Mouse (Mus musculus) neutrophil, adult 5-6 weeks (primary cell): ENCODE results near the gene Tmem98. TPM values are rescaled to one million over a fixed set of nuclear protein-coding genes. Genes with fewer than 3 reads are reported as not detected.
A peak's percentile ranks its signal among the peaks of the same experiment; 100 is the strongest.

Source experiments
- ATAC-seq: fragments of 151-379, 151-347 bp; 2 replicates; pipeline ENCODE4 v1.8.0; 2017; ENCODE audit warnings: mild to moderate bottlenecking, moderate TSS enrichment; ENCODE audit not compliant: insufficient number of reproducible peaks, poor library complexity, low FRiP score, severe bottlenecking; ENCODE audit errors: extremely low read depth
- total RNA-seq: library from RNA; stranded (forward); fragments of 200-1000 nt; gene quantifications from 2 replicates; pipeline ENCODE4 v1.2.3, GENCODE M21; 2017

Gene Tmem98
- not detected in 2 replicates for total RNA-seq

DNA sequence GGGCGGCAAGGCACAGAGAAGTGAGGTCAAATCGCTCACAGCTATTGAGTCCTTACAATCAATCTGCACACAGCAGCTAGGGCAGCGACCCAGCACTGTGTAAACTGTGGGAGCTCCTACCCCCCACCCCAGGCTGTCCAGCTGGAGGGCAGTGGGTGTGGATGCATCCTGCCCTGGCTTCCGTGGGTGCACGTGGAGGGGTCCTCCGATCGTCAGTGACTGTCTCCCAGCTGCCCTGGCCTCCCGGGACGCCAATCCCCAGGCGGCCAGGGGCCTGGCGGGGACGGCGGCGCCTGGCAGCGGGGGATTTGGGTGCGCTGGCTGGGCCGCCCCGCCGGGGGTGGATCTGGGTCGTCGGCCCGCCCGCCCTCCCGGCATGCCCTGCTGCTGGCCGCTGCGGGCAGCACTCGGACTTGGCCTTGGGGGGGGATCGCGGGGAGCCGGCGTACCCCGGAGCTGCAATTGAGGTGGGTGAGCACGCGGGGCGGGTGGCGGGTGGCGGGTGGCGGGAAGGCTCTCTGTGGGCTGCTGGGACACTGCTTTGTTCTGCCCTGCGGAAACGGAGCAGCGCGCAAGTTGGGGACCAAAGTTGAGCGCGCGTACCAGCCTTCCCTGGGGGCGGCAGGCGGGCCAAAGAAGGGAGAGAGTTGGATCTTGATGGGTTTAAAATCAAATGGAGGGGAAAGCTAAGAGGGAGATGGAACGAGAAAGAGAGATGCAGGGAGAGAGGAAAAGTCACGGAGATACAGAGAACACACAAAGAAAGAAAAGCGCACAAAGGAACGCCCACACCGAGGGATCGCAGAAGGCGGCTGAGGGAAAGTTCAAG is at the start of gene Tmem98:
Gene Tmem98 (plus strand): TSS at position 183 of the 829 bp plus-strand sequence.
- ATAC-seq: no peak

DNA sequence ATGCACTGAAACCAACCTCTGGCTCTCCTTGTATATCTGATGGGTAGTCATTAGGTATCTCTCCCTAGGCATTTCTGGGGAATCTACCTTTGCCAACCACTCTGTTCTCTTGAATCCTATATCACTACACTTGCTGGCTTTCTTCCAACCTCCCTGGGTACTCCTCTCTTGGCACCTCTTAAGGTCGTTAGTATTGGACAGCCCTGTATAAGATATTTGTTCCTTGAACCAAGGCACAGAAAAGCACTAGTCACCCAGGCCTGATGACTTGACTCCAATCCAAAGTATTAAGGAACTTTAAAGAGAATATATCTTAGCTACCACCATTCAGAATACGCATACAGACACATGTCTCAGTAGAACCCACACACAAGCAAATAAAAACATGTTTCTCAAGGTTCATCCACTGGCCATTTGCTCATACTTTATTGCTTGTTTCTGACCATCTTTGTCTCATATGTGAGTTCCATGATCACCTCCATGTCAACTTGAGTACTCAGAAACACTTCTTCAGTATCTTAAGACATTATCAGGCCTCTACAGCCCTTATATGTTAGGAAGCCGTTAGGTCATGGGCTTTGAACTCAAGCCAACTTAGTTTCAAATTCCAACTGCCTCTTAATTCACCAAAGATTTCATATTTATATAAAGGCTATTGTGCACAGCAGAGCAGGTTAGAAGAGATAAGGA is 48.5 kb upstream of the Tmem98 start:
- ATAC-seq: no peak

DNA sequence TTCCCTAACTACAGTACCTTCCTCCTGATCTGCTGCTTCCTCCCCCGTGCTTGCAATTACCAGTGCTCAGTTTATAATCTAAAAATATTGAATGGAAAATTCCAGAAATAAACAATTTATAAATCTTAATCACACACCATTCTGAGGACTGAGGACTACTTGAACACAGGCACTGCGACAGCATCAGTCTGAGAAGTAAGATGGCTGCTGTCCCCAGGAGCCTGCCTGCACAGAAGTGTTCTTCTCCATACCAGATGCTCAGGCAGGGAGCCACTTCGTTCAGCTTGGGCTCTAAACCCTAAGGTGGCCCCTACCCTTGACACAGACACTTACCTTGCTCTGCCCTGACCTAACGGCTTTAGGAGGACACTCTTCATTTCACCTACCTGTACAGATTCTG is 47.9 kb upstream of the Tmem98 start:
- no peak for ATAC-seq

DNA sequence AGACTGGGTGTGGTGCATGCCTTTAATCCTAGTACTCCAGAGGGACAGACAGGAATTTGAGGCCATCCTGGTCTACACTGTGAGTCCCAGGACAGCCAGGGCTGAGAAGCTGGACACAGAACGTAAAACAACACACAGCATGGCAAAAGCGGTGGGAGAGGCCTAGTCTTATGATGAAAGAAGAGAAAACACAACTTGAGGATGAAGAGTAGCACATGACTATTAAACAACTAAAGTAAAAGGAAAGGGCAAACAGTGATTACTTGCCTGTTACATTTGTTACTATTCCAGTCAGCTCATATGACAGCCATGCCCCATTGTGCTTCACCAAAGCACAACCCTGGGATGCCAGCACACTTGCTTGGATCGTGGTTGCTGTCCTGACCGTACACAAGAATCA is 43.9 kb upstream of the Tmem98 start:
- ATAC-seq: no peak

DNA sequence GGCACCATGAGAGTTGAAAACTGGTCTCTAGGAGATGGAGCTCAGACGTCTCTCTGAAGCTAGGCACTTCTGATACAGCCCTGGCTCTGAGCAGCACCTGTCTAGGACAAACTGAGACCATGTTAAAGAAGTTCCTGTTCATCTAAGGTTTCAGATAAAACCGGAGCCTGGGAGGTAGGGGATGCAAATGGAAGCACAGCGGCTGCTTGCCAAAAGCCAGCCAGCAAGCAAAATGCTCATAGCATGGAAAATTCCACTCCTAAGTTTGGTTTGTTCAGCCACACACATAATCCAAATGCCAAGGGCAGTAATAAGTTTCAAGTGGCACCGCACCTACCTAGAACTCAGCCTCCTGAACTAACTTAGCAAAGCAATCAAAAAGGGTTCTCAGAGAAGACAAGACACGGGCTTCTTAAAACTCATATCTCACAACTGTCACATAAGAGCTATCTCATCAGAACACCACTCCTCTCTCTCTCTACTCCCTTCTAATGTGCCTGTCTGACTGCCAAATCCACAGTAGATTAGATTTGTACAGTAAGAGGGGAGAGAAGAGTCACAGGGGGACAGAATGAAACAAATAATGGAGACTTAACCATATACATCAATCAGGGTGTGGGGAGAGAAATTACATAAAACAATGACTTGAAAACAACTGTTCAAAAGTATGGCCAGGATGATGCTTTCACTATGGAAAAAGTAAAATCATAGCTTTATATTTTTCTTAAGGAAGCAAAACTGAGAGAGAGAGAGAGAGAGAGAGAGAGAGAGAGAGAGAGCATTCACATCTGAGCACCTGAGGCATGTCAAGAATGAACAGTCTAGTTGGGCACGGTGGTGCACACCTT is 43.3 kb upstream of the Tmem98 start:
- no peak for ATAC-seq

DNA sequence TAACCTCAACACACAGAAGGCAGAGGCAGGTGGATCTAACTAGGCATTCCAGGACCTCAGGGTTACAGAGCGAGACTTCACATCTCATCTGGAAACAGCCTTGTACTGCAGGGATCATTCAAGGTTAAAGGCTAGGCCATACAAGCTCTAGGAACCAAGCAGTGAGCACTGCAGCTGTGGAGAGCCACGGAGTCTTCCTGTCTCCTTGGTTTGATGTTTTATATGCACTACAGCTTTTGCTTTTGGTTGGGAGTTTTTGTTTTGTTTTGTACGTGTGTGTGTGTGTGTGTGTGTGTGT is 42.7 kb upstream of the Tmem98 start:
- ATAC-seq: no peak

DNA sequence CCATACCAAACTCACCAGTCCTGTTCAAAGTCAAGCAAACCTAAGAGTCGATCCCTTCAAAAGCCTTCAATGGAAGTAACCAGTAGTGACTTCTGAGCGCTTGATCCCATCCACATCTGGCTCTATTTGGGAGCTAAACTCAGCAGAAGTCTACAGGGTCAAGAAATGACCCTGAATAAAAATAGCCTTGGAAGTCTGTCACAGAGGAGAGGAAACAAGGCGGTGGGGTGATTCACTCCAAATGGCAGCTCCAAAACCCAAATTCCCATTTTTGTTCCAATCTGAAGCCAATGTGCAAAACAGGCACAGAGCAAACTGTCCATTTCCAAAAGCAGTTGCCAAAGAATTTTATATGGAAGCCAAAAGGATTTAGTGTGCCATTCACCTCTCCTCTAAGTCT is 38.8 kb upstream of the Tmem98 start:
- no peak for ATAC-seq

DNA sequence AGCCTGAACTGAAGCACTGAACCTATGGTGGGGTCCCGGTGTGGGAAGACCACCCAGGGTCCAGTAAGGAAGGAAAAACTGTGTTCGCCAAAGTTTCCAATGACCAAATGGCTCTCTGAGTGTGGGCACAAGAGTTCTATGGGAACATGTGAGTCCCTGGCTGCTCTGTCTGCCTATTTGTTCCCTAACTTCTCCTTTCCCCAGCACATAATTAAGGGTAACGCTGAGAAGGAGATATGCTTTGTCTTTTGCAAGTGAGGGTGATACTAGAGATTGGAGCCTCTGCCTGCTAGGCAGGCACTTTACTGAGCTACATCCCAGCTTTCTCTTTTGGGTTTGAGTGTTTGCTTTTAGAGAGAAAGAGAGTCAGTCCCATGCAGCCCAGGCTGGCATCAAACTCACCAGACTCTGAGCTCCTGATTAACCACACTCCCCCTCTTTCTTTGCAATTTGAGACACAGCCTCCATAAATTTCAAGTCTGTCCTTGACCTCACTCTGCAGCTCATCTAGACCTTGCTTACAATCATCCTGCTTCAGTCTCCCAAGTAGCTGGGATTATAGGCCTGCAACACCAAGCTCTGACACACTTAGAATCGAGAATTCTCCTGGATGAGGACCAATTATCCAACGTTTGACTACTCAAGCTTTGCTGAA is 38.3 kb upstream of the Tmem98 start:
- ATAC-seq: no peak

DNA sequence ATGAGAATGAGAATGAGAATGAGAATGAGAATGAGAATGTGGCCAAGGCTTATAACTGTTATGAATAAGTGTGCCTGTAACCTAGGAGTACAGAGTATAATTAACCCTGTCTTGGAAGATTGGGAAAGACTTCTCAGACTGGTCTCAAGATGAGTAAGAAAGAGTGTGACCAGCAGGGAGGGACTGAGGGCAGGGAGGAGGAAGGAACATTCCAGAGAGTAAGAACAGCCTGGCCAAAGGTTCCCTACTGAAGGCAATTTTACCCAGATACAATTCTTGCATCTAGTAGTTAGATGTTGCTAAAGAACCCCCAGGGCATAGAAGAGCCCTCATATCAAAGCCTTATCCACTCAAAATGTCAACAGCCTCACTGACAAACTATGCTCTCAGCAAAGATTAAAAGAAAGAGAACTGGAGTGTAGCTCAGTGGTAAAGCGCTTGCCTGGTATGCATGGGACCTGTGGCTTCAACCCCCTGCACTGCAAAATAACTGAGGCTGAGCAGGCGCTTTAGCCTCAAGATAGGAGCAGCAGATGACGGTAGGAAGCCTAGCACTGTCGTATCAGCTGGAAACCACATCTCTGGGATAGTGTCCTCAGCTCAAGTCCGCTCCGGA is 37.3 kb upstream of the Tmem98 start:
- ATAC-seq: no peak

DNA sequence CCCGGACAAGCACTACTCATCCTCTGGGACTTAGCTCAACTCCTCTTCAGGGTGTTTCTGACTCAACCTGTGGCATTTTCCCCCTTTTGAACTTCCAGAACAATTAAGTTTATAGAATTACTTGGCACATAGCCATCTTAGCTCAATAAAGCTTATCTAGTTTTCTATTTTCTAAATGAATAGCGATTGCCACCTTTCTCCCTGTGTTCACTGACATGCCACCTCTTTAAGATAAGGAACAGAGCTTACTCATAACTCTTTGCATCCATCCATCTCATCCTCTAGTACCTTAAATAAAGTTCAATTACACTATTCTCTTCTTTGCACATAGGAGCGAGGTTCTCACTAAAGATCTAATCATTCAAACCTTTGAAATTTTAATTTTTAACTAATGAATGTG is 34.4 kb upstream of the Tmem98 start:
- no peak for ATAC-seq

DNA sequence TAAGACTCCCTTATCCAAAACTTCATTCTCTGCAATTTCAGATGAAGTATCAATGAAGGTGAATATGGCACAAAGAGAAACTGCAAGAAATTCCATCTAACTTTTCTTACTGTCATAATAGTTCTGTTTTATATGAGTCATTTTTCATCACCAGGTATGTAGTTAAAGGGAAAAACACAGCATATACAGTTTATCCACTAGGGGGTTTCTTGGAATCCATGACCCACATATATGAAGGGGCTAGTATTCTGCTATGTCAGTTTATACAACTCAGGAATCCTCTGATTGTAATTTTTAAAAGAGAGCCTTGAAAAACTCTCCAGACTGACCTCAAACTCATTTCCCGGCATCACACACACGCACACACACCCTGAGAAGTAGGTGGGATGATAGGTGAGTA is 32.3 kb upstream of the Tmem98 start:
- ATAC-seq: no peak

DNA sequence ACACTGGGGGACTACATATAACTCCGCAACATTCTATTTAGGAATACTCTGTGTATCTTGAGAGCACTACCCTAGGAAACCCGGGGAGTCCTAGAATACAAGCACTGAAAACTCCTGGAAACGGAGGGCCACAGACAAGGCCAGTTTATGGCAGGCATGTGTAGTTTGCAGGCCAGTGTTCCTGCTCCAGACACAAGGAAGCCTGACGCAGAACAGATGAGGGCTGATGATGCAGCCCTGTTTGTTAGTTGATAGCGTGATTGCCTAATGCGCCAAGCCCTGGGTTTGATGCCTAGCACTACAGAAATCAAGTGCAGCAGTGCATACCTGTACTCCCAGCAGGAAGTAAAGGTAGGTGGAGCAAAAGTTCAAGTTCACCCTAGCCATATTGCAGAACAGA is 31.8 kb upstream of the Tmem98 start:
- ATAC-seq: no peak

DNA sequence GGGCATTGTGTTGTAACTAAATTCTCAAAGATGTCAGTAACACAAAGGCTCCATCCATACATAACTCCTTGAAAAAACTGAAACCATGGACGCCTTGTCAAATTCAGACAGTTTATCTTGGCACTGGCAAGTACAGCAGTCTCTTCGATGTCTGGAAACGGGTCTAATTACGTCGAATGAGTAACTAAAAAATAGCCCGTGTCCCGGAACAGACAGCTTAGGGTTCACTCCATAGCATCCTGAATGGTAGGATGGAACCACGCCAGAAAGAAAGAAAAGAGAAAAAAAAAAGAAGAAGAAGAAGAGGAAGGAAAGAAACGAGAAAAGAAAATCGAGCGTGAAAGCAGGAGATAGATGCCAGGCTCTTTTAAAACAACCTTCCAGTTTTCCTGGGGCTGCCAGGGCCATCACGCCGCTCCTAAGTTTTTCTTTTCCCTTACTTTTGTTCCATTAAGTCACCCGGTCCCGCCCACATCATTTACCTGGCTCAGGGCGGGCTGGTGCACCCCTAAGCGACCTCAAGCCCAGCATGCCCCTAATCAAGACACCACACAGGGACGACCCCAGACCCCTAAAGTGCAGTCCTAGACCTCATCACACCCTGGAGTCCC is 31.0 kb upstream of the Tmem98 start:
- no peak for ATAC-seq

DNA sequence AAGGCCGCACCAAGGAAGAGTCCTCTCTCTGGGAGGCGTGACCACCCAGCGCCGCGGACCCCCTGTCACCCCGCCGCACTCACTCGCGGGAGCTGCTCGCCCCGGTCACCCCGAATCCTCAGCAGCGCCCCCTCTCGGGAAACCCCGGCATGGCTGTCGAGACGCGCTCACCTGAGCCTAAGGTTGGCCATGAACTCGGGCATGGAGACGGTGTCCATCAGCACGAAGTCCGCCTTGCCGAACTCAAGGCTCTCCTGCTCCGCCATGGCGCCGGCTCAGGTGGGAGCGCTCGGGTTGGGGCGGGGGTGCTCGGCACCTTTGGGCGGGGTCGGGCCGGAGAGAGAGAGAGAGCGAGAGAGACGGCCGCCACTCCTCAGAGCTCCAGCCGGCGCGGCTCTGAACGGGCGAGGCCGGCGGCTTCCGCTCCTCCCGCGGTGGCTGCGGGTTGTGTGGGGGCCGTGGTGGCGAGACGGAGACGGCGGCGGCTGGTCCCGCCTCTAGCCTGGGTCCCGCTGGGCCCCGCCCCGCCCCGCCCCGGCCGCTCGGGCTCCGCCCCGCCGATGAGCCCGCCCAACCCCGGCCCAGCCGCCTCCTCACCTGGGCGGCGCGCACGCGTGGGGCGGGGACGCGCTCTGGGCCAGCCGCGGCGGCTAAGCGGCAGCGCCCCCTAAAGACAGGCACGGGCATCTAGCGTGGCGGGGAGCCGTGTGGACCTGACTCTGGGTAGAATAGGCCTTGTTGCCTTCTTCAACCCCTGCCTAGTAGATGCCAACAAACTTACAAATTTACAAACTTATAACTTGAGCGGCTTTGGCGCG is 30.2 kb upstream of the Tmem98 start, which contains the start of gene Myo1d:
Gene Myo1d (minus strand): TSS at position 499 of the 818 bp plus-strand sequence.
- ATAC-seq: peak; percentile 85

DNA sequence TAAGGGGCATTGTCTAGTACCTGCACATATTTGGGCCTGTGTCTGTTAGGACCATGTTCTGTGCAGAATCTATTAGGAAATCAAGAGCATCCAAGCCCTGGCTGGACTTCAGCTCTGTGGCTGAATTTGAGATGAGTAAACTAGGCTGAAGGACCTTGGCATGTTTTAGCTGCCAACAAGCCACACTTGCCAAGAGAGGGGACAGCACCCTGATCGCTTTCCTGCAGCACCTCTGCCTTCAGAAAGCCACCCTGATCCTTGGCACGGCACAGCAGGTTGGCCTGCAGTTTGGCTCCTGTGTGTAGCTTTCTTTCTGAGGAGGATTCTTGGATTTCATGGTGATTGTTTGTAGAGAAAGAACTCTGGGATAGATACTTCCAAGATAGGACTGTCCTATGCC is 28.4 kb upstream of the Tmem98 start:
- ATAC-seq: no peak

DNA sequence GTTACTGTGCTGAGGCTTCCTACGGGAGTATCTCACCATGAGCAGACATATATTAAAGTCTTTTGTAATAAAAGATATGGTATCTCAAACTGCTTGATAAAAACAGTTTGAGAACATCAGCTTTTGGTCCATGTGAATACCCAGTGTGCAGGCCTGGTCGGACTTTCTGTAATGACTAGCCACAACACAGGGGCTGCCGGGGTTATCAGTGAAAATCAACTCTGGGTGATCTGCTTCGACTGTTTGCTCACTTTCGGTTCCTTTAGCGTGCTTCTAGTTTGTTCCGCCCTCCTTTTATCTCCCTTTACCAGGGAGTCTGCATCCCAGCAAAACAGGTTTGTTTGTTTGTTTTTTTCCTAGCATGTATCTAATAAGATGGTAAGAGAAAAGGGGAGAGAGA is 26.5 kb upstream of the Tmem98 start:
- ATAC-seq: no peak

DNA sequence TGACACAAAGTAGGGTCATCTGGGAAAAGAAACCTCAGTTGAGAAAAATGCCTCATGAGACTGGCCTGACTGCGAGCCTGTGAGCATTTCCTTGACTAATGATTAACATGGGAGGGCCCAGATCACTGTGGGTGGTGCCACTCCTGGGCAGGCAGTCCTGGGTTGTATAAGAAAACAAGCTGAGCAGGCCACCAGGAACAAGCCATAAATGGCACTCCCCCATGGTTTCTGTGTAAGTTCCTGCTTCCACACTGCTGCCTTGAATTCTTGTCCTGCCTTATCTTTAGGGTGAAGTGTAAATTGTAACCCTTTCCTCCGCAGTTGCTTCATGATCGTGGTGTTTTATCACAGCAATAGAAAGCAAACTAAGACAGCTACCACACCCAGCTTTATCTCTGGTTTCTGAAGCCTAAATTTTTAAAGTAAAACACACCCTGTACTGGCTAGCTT is 25.7 kb upstream of the Tmem98 start:
- ATAC-seq: no peak

DNA sequence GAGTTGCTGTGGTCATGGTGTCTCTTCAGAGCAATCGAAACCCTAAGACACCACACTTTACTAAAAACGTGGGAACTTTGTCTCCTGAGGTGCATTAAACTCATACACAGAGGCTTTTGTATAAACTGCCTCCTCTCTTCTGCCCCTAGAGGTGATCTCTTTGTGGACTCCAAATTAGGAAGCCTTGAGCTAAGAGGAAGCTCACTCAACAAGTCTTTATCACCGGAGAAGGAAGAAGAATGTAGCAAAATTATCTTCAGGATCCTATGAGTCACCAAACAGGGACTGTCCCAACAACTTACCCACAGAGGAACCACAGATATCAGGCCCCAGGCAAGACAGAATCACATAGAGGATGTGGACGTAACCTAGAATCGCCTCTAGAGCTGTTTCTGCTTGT is 24.3 kb upstream of the Tmem98 start:
- ATAC-seq: peak; percentile 92
